In genomic region chr16:32246952-32247370, GRCm38 (mm10) we compare ENCODE assay signal across 7 mouse cellular contexts. TPM values are rescaled to one million over a fixed set of nuclear protein-coding genes. Genes with fewer than 3 reads are reported as not detected.
DNase-seq lines count a peak whose midpoint lies in the region; ATAC-seq lines count a peak whose summit lies in the region.

Fbxo45 (minus strand) TSS chr16:32247158.
Wdr53 (plus strand) TSS chr16:32247227.

- peak within 1 kb of the TSS; percentile 60 for H3K4me2 ChIP-seq in embryonic facial prominence, embryonic 12.5 days (replicated peaks)
- peak within 1 kb of the TSS; percentile 75 for H3K4me2 ChIP-seq in limb, embryonic 11.5 days (ENCODE audit: low read depth, severe bottlenecking)
- H3K4me2 ChIP-seq in midbrain, embryonic 14.5 days (ENCODE audit: low read length): peak within 1 kb of the TSS; percentile 81

- peak within 1 kb of the TSS; percentile 88 for H3K4me3 ChIP-seq in embryonic facial prominence, embryonic 12.5 days
- H3K4me3 ChIP-seq in limb, embryonic 11.5 days (ENCODE audit: low read depth, low read length): peak within 1 kb of the TSS; percentile 85
- peak within 1 kb of the TSS; percentile 76 for H3K4me3 ChIP-seq in midbrain, embryonic 14.5 days (replicated peaks; ENCODE audit: low read depth, low read length)

- H3K27ac ChIP-seq in embryonic facial prominence, embryonic 12.5 days: peak within 1 kb of the TSS; percentile 93
- peak within 1 kb of the TSS; percentile 89 for H3K27ac ChIP-seq in limb, embryonic 11.5 days (replicated peaks; ENCODE audit: low read depth, low read length)
- peak within 1 kb of the TSS; percentile 93 for H3K27ac ChIP-seq in midbrain, embryonic 14.5 days (replicated peaks; ENCODE audit: low read depth, low read length)

- peak; percentile 99 for ATAC-seq in embryonic facial prominence, embryonic 12.5 days (ENCODE audit: insufficient number of reproducible peaks, insufficient read depth, low FRiP score, low TSS enrichment)
- peak; percentile 98 for ATAC-seq in limb, embryonic 11.5 days (ENCODE audit: insufficient number of reproducible peaks, low FRiP score, low TSS enrichment, low read depth)
- ATAC-seq in midbrain, embryonic 14.5 days (ENCODE audit: low FRiP score, low TSS enrichment): peak; percentile 99

- no peaks in the 10 kb centered on the region for H3K27me3 ChIP-seq in embryonic facial prominence, embryonic 12.5 days
- H3K27me3 ChIP-seq in limb, embryonic 11.5 days (ENCODE audit: control insufficient read depth, insufficient read depth, low read length): no peaks in the 10 kb centered on the region
- no peaks in the 10 kb centered on the region for H3K27me3 ChIP-seq in midbrain, embryonic 14.5 days (ENCODE audit: control insufficient read depth, insufficient read depth, low read length)

- H3K36me3 ChIP-seq in embryonic facial prominence, embryonic 12.5 days: peaks cover 3% of the 10 kb centered on the region; the same call in 1 of the 2 replicates
- H3K36me3 ChIP-seq in limb, embryonic 11.5 days (ENCODE audit: control insufficient read depth, insufficient read depth, low read length): peaks cover 2% of the 10 kb centered on the region; the same call in 1 of the 2 replicates
- peaks cover 3% of the 10 kb centered on the region; the same call in 1 of the 2 replicates for H3K36me3 ChIP-seq in midbrain, embryonic 14.5 days (ENCODE audit: control insufficient read depth, insufficient read depth, low read length)

- DNase-seq in adrenal gland, postnatal 25 days: peak; percentile 97
- peak; percentile 100 for DNase-seq in heart, adult 11 months
- DNase-seq in kidney, adult 18-20 months: peak; percentile 97
- DNase-seq in limb, embryonic 11.5 days (ENCODE audit: low spot score): peak; percentile 98
- peak; percentile 97 for DNase-seq in midbrain, embryonic 14.5 days
- peak; percentile 93 to 96 for DNase-seq in spleen, adult 18-20 months

- H3K9me3 ChIP-seq in embryonic facial prominence, embryonic 12.5 days: no peaks in the 10 kb centered on the region
- H3K9me3 ChIP-seq in limb, embryonic 11.5 days (ENCODE audit: control insufficient read depth, low read length): no peaks in the 10 kb centered on the region
- no peaks in the 10 kb centered on the region for H3K9me3 ChIP-seq in midbrain, embryonic 14.5 days (ENCODE audit: control insufficient read depth, low read length)

- WGBS in embryonic facial prominence, embryonic 12.5 days: under 1% methylated on average over 48 of the region's 48 CpGs
- under 1% methylated on average over 37 of the region's 48 CpGs for WGBS in limb, embryonic 11.5 days
- under 1% methylated on average over 44 of the region's 48 CpGs for whole genome bisulfite sequencing in midbrain, embryonic 14.5 days

- H3K9ac ChIP-seq in embryonic facial prominence, embryonic 12.5 days: peak within 1 kb of the TSS; percentile 94
- peak within 1 kb of the TSS; percentile 93 for H3K9ac ChIP-seq in limb, embryonic 11.5 days (ENCODE audit: low read length)
- peak within 1 kb of the TSS; percentile 88 for H3K9ac ChIP-seq in midbrain, embryonic 14.5 days (replicated peaks; ENCODE audit: low read length)

- H3K4me1 ChIP-seq in embryonic facial prominence, embryonic 12.5 days: peaks cover 21% of the 10 kb centered on the region
- H3K4me1 ChIP-seq in limb, embryonic 11.5 days (ENCODE audit: control insufficient read depth, insufficient read depth, low read length): peaks cover 8% of the 10 kb centered on the region; the same call in 1 of the 2 replicates
- peaks cover 17% of the 10 kb centered on the region for H3K4me1 ChIP-seq in midbrain, embryonic 14.5 days (ENCODE audit: control insufficient read depth, insufficient read depth, low read length)

RNA-seq across cellular contexts. Expression of gene Fbxo45, which starts in this region (rescaled TPM):
- 19.6 and 22.8 TPM in 2 replicates for total RNA-seq in adrenal gland, postnatal 25 days (2021)
- polyA plus RNA-seq in embryonic facial prominence, embryonic 12.5 days (2016; fragmentation: Nextera tagmentation; extraction: Ambion mirVana): 22.3 and 24.8 TPM in 2 replicates
- 21.6 and 23.3 TPM in 2 replicates for polyA plus RNA-seq in limb, embryonic 11.5 days (2014; fragmentation: Nextera tagmentation; extraction: Ambion mirVana)
- 15.0 and 15.6 TPM in 2 replicates for polyA plus RNA-seq in midbrain, embryonic 14.5 days (2014; fragmentation: Nextera tagmentation; extraction: Ambion mirVana)

RNA-seq across cellular contexts. Expression of gene Wdr53, which starts in this region (rescaled TPM):
- 15.1 and 16.3 TPM in 2 replicates for total RNA-seq in adrenal gland, postnatal 25 days (2021)
- polyA plus RNA-seq in embryonic facial prominence, embryonic 12.5 days (2016; fragmentation: Nextera tagmentation; extraction: Ambion mirVana): 16.6 and 18.0 TPM in 2 replicates
- polyA plus RNA-seq in limb, embryonic 11.5 days (2014; fragmentation: Nextera tagmentation; extraction: Ambion mirVana): 19.2 and 20.2 TPM in 2 replicates
- 12.8 and 15.6 TPM in 2 replicates for polyA plus RNA-seq in midbrain, embryonic 14.5 days (2014; fragmentation: Nextera tagmentation; extraction: Ambion mirVana)

Comparison
In these comparisons a context has a peak if more than half of its experiments do, and no peak if none do; other contexts are left out.
1. Peak in every context shown above with its lines: DNase-seq, ATAC-seq, H3K4me3 ChIP-seq and H3K27ac ChIP-seq.